Mouse (Mus musculus): ENCODE data around the gene Gm21962. TPM values are rescaled to one million over a fixed set of nuclear protein-coding genes. Genes with fewer than 3 reads are reported as not detected.

Gene Gm21962
- polyA plus RNA-seq, 1 experiment from 2014 or later, result not detected

- H3K4me2 ChIP-seq (ENCODE audit: low read depth, low read length, severe bottlenecking), result peak overlapping the region; percentile 29; the same call in 1 of the 2 replicates
- ATAC-seq (replicated peaks; ENCODE audit: low FRiP score) (peak; percentile 98), DNase-seq (ENCODE audit: low spot score) (peak; percentile 82)
- peaks cover 2% of the 10 kb centered on the region; the same call in 1 of the 2 replicates for H3K4me1 ChIP-seq (replicated peaks; ENCODE audit: control insufficient read depth, insufficient read depth, low read length)
- H3K36me3 ChIP-seq (ENCODE audit: control insufficient read depth, insufficient read depth, low read length), result no peaks in the 10 kb centered on the region
- H3K27me3 ChIP-seq (ENCODE audit: control insufficient read depth, insufficient read depth, low read length), result no peaks in the 10 kb centered on the region
- WGBS, result 7% methylated on average over 7 of the region's 7 CpGs
- H3K9ac ChIP-seq (ENCODE audit: low read length), result no peak overlapping the region
- H3K9me3 ChIP-seq (ENCODE audit: control insufficient read depth, low read length), result no peaks in the 10 kb centered on the region
- peak overlapping the region; percentile 92 for H3K27ac ChIP-seq (ENCODE audit: low read depth, low read length)
- no peak overlapping the region for H3K4me3 ChIP-seq (ENCODE audit: low read depth, low read length)
These were observed 11.8 kb downstream of the Gm21962 start for GRCm38 (mm10) chr3:137682911-137683806.

GRCm38 (mm10) chr3:137683807-137684403, 12.6 kb downstream of the Gm21962 start:
- H3K4me2 ChIP-seq (ENCODE audit: low read depth, low read length, severe bottlenecking), result peak overlapping the region; percentile 19; the same call in 1 of the 2 replicates
- DNase-seq (ENCODE audit: low spot score) (no peak), ATAC-seq (replicated peaks; ENCODE audit: low FRiP score) (peak; percentile 79)
- H3K27me3 ChIP-seq (ENCODE audit: control insufficient read depth, insufficient read depth, low read length), result no peaks in the 10 kb centered on the region
- no peaks in the 10 kb centered on the region for H3K36me3 ChIP-seq (ENCODE audit: control insufficient read depth, insufficient read depth, low read length)
- no peaks in the 10 kb centered on the region for H3K9me3 ChIP-seq (ENCODE audit: control insufficient read depth, low read length)
- H3K4me3 ChIP-seq (ENCODE audit: low read depth, low read length), result no peak overlapping the region
- 17% methylated on average over 6 of the region's 6 CpGs for WGBS
- H3K27ac ChIP-seq (ENCODE audit: low read depth, low read length), result peak overlapping the region; percentile 92
- peaks cover 2% of the 10 kb centered on the region; the same call in 1 of the 2 replicates for H3K4me1 ChIP-seq (replicated peaks; ENCODE audit: control insufficient read depth, insufficient read depth, low read length)
- H3K9ac ChIP-seq (ENCODE audit: low read length), result no peak overlapping the region

- H3K9ac ChIP-seq (ENCODE audit: low read length), result no peak overlapping the region
- no peaks in the 10 kb centered on the region for H3K36me3 ChIP-seq (ENCODE audit: control insufficient read depth, insufficient read depth, low read length)
- no peak overlapping the region for H3K4me2 ChIP-seq (ENCODE audit: low read depth, low read length, severe bottlenecking)
- no peak overlapping the region for H3K4me3 ChIP-seq (ENCODE audit: low read depth, low read length)
- 93% methylated on average over 2 of the region's 2 CpGs for WGBS
- H3K27me3 ChIP-seq (ENCODE audit: control insufficient read depth, insufficient read depth, low read length), result no peaks in the 10 kb centered on the region
- ATAC-seq (replicated peaks; ENCODE audit: low FRiP score) (no peak), DNase-seq (ENCODE audit: low spot score) (no peak)
- no peaks in the 10 kb centered on the region for H3K9me3 ChIP-seq (ENCODE audit: control insufficient read depth, low read length)
- H3K4me1 ChIP-seq (replicated peaks; ENCODE audit: control insufficient read depth, insufficient read depth, low read length), result no peaks in the 10 kb centered on the region; the same call in 1 of the 2 replicates
- no peak overlapping the region for H3K27ac ChIP-seq (ENCODE audit: low read depth, low read length)
These were observed 15.6 kb downstream of the Gm21962 start for GRCm38 (mm10) chr3:137686932-137687331.

- Histone ChIP-seq H3K27ac (ENCODE audit: low read depth, low read length) (no peak overlapping the region), H3K9ac (ENCODE audit: low read length) (no peak overlapping the region), H3K27me3 (ENCODE audit: control insufficient read depth, insufficient read depth, low read length) (no peaks in the 10 kb centered on the region), H3K4me1 (replicated peaks; ENCODE audit: control insufficient read depth, insufficient read depth, low read length) (no peaks in the 10 kb centered on the region), H3K9me3 (ENCODE audit: control insufficient read depth, low read length) (no peaks in the 10 kb centered on the region), H3K4me3 (ENCODE audit: low read depth, low read length) (no peak overlapping the region), H3K36me3 (ENCODE audit: control insufficient read depth, insufficient read depth, low read length) (no peaks in the 10 kb centered on the region), H3K4me2 (ENCODE audit: low read depth, low read length, severe bottlenecking) (no peak overlapping the region)
- ATAC-seq (replicated peaks; ENCODE audit: low FRiP score) (no peak), DNase-seq (ENCODE audit: low spot score) (no peak)
These were observed 20.2 kb downstream of the Gm21962 start for GRCm38 (mm10) chr3:137691503-137691902.

GRCm38 (mm10) chr3:137715946-137716345, 44.6 kb downstream of the Gm21962 start:
- H3K4me2 ChIP-seq (ENCODE audit: low read depth, low read length, severe bottlenecking), result no peak overlapping the region
- no peaks in the 10 kb centered on the region for H3K9me3 ChIP-seq (ENCODE audit: control insufficient read depth, low read length)
- no peak for DNase-seq (ENCODE audit: low spot score)

GRCm38 (mm10) chr3:137716573-137717157, 45.3 kb downstream of the Gm21962 start:
- Histone ChIP-seq H3K4me3 (ENCODE audit: low read depth, low read length) (no peak overlapping the region), H3K9me3 (ENCODE audit: control insufficient read depth, low read length) (no peaks in the 10 kb centered on the region), H3K27ac (ENCODE audit: low read depth, low read length) (no peak overlapping the region), H3K4me2 (ENCODE audit: low read depth, low read length, severe bottlenecking) (no peak overlapping the region), H3K27me3 (ENCODE audit: control insufficient read depth, insufficient read depth, low read length) (no peaks in the 10 kb centered on the region), H3K9ac (ENCODE audit: low read length) (no peak overlapping the region), H3K36me3 (ENCODE audit: control insufficient read depth, insufficient read depth, low read length) (no peaks in the 10 kb centered on the region), H3K4me1 (replicated peaks; ENCODE audit: control insufficient read depth, insufficient read depth, low read length) (no peaks in the 10 kb centered on the region)
- 30% methylated on average over 3 of the region's 3 CpGs for WGBS
- DNase-seq (ENCODE audit: low spot score) (no peak), ATAC-seq (replicated peaks; ENCODE audit: low FRiP score) (peak; percentile 69)

More at GRCm38 (mm10) chr3:137715946-137716345, 44.6 kb downstream of the Gm21962 start:
- no peak for ATAC-seq (replicated peaks; ENCODE audit: low FRiP score)
- 73% methylated on average over 2 of the region's 2 CpGs for whole genome bisulfite sequencing
- Histone ChIP-seq H3K27me3 (ENCODE audit: control insufficient read depth, insufficient read depth, low read length) (no peaks in the 10 kb centered on the region), H3K27ac (ENCODE audit: low read depth, low read length) (no peak overlapping the region), H3K9ac (ENCODE audit: low read length) (no peak overlapping the region), H3K4me3 (ENCODE audit: low read depth, low read length) (no peak overlapping the region), H3K36me3 (ENCODE audit: control insufficient read depth, insufficient read depth, low read length) (no peaks in the 10 kb centered on the region), H3K4me1 (replicated peaks; ENCODE audit: control insufficient read depth, insufficient read depth, low read length) (no peaks in the 10 kb centered on the region)

Small RNAs within 50 kb of the gene (microRNA-seq; reads per million reads assigned to microRNA genes)
- not detected for gene Gm22468 (ENCODE audit: insufficient number of aligned reads)

Other genes starting within 250 kb of the Gm21962 start
- gene Ddit4l, start 49.9 kb upstream of the Gm21962 start, polyA plus RNA-seq (2014; fragmentation: Nextera tagmentation; extraction: Ambion mirVana), result 9.2 and 11.9 TPM in 2 replicates
- 3,092 and 3,427 TPM in 2 replicates for gene H2afz, start 193.0 kb downstream of the Gm21962 start, polyA plus RNA-seq (2014; fragmentation: Nextera tagmentation; extraction: Ambion mirVana)
- 10.7 and 11.2 TPM in 2 replicates for gene Dnajb14, start 196.2 kb downstream of the Gm21962 start, polyA plus RNA-seq (2014; fragmentation: Nextera tagmentation; extraction: Ambion mirVana)
- 102 and 107 TPM in 2 replicates for gene Lamtor3, start 247.0 kb downstream of the Gm21962 start, polyA plus RNA-seq (2014; fragmentation: Nextera tagmentation; extraction: Ambion mirVana)